In genomic region chr19:5097521-5098362, GRCm38 (mm10) we compare ENCODE assay signal across 8 mouse cellular contexts. TPM values are rescaled to one million over a fixed set of nuclear protein-coding genes. Genes with fewer than 3 reads are reported as not detected.
DNase-seq lines count a peak whose midpoint lies in the region; ATAC-seq and TF ChIP-seq lines count a peak whose summit lies in the region.

No protein-coding gene starts in this region.

- no peak for TF ChIP-seq POLR2A in liver, adult 2 months (IDR thresholded peaks at IDR 0.05; ENCODE audit: extremely low read depth, insufficient read depth, low read length)
- no peak for TF ChIP-seq POLR2A in olfactory bulb, adult 2 months (IDR thresholded peaks at IDR 0.05; ENCODE audit: insufficient read depth, low read depth, low read length)
- no peak for TF ChIP-seq POLR2A in kidney, adult 2 months (IDR thresholded peaks at IDR 0.05; ENCODE audit: low read depth, low read length)

- peaks cover 12% of the 10 kb centered on the region for H3K36me3 ChIP-seq in liver, adult 2 months (ENCODE audit: control insufficient read depth, insufficient read depth, low read length)
- peaks cover 43% of the 10 kb centered on the region for H3K36me3 ChIP-seq in embryonic facial prominence, embryonic 14.5 days (ENCODE audit: control insufficient read depth, insufficient read depth, low read length)
- H3K36me3 ChIP-seq in limb, embryonic 10.5 days: peaks cover 50% of the 10 kb centered on the region
- no peaks in the 10 kb centered on the region for H3K36me3 ChIP-seq in kidney, adult 2 months (ENCODE audit: control insufficient read depth, insufficient read depth, low read length)

- DNase-seq in liver, adult 2 months (ENCODE audit: extremely low read depth, low read depth, low spot score): no peak
- DNase-seq in liver: no peak
- no peak for DNase-seq in embryonic facial prominence, embryonic 14.5 days (ENCODE audit: low spot score)
- DNase-seq in limb, embryonic 10.5 days (ENCODE audit: low spot score): peak; percentile 44
- no peak for DNase-seq in left cerebral cortex, adult 11 months (ENCODE audit: low spot score)
- DNase-seq in layer of hippocampus, postnatal 14 days (ENCODE audit: low spot score in 2 of 2): no peak
- no peak for DNase-seq in kidney, adult 2 months

- ATAC-seq in embryonic facial prominence, embryonic 14.5 days (ENCODE audit: low read depth): peak; percentile 9; the same call in 1 of the 2 replicates

- H3K79me2 ChIP-seq in liver, adult 2 months (ENCODE audit: control insufficient read depth, insufficient read depth, low read length): no peaks in the 10 kb centered on the region

- H3K27ac ChIP-seq in liver, adult 2 months (replicated peaks; ENCODE audit: insufficient read depth, low read depth, low read length): no peak overlapping the region
- peak overlapping the region; percentile 65; the same call in 1 of the 2 replicates for H3K27ac ChIP-seq in embryonic facial prominence, embryonic 14.5 days (replicated peaks; ENCODE audit: low read depth, low read length)
- peak overlapping the region; percentile 92 for H3K27ac ChIP-seq in limb, embryonic 10.5 days
- peak overlapping the region; percentile 71 for H3K27ac ChIP-seq in olfactory bulb, adult 2 months (ENCODE audit: insufficient read depth, low read depth, low read length)
- no peak overlapping the region for H3K27ac ChIP-seq in kidney, adult 2 months (ENCODE audit: insufficient read depth, low read depth, low read length)

- H3K9me3 ChIP-seq in embryonic facial prominence, embryonic 14.5 days (ENCODE audit: control insufficient read depth, low read length): no peaks in the 10 kb centered on the region
- no peaks in the 10 kb centered on the region for H3K9me3 ChIP-seq in limb, embryonic 10.5 days (replicated peaks)

- H3K4me3 ChIP-seq in liver, adult 2 months (ENCODE audit: insufficient read depth, low read depth, low read length): no peak overlapping the region; the same call in 1 of the 2 replicates
- peak overlapping the region; percentile 73 for H3K4me3 ChIP-seq in embryonic facial prominence, embryonic 14.5 days (ENCODE audit: low read depth, low read length)
- H3K4me3 ChIP-seq in limb, embryonic 10.5 days: peak overlapping the region; percentile 76
- H3K4me3 ChIP-seq in olfactory bulb, adult 2 months (ENCODE audit: insufficient read depth, low read depth, low read length): peak overlapping the region; percentile 94
- H3K4me3 ChIP-seq in kidney, adult 2 months (ENCODE audit: insufficient read depth, low read depth, low read length): no peak overlapping the region

- peak overlapping the region; percentile 37; the same call in 1 of the 2 replicates for H3K9ac ChIP-seq in liver, adult 2 months (ENCODE audit: low read depth, low read length)
- peak overlapping the region; percentile 89 for H3K9ac ChIP-seq in embryonic facial prominence, embryonic 14.5 days (ENCODE audit: low read depth, low read length)

- no peaks in the 10 kb centered on the region for H3K27me3 ChIP-seq in liver, adult 2 months (ENCODE audit: control insufficient read depth, insufficient read depth, low read length)
- H3K27me3 ChIP-seq in embryonic facial prominence, embryonic 14.5 days (replicated peaks; ENCODE audit: control insufficient read depth, insufficient read depth, low read length): no peaks in the 10 kb centered on the region
- H3K27me3 ChIP-seq in limb, embryonic 10.5 days (ENCODE audit: low read depth, poor library complexity, severe bottlenecking): peaks cover 8% of the 10 kb centered on the region; the same call in 1 of the 2 replicates
- no peaks in the 10 kb centered on the region for H3K27me3 ChIP-seq in kidney, adult 2 months (replicated peaks; ENCODE audit: control insufficient read depth, insufficient read depth, low read length)

- WGBS in liver, adult 2 months: 12% methylated on average over 26 of the region's 31 CpGs
- WGBS in embryonic facial prominence, embryonic 14.5 days: 4% methylated on average over 15 of the region's 31 CpGs
- 4% methylated on average over 31 of the region's 31 CpGs for whole genome bisulfite sequencing in limb, embryonic 10.5 days
- WGBS in olfactory bulb, adult 2 months: 3% methylated on average over 31 of the region's 31 CpGs
- 7% methylated on average over 31 of the region's 31 CpGs for WGBS in kidney, adult 2 months

- TF ChIP-seq CTCF in liver, adult 2 months (IDR thresholded peaks at IDR 0.05; ENCODE audit: low read depth, low read length): no peak
- TF ChIP-seq CTCF in olfactory bulb, adult 2 months (IDR thresholded peaks at IDR 0.05; ENCODE audit: insufficient read depth, low read depth, low read length): no peak
- TF ChIP-seq CTCF in kidney, adult 2 months (conservative IDR thresholded peaks at IDR 0.05; ENCODE audit: insufficient read depth, insufficient read length, low read depth, low read length): no peak

- H3K4me1 ChIP-seq in liver, adult 2 months (ENCODE audit: control insufficient read depth, insufficient read depth, low read length): peaks cover 1% of the 10 kb centered on the region; the same call in 1 of the 2 replicates
- peaks cover 28% of the 10 kb centered on the region for H3K4me1 ChIP-seq in embryonic facial prominence, embryonic 14.5 days (ENCODE audit: control insufficient read depth, insufficient read depth, low read length)
- H3K4me1 ChIP-seq in limb, embryonic 10.5 days: peaks cover 68% of the 10 kb centered on the region
- peaks cover 53% of the 10 kb centered on the region for H3K4me1 ChIP-seq in olfactory bulb, adult 2 months (ENCODE audit: control insufficient read depth, insufficient read depth, low read length)
- no peaks in the 10 kb centered on the region for H3K4me1 ChIP-seq in kidney, adult 2 months (ENCODE audit: control insufficient read depth, insufficient read depth, low read length)

- peak overlapping the region; percentile 97 for H3K4me2 ChIP-seq in embryonic facial prominence, embryonic 14.5 days (ENCODE audit: low read depth, low read length)

RNA-seq across cellular contexts. Expression of gene Cnih2, which starts 0.6 kb away (rescaled TPM):
- not detected in 2 replicates for total RNA-seq in liver, adult 2 months (2014; rRNA removed)
- polyA plus RNA-seq in liver, adult 2 months (2012; rRNA removed): 0.12 and 0.19 TPM in 2 replicates
- polyA plus RNA-seq in embryonic facial prominence, embryonic 14.5 days (2014; fragmentation: Nextera tagmentation; extraction: Ambion mirVana): 36.0 and 45.8 TPM in 2 replicates
- polyA plus RNA-seq in limb, embryonic 10.5 days (2016; fragmentation: Nextera tagmentation; extraction: Ambion mirVana): 20.2 and 28.1 TPM in 2 replicates
- polyA plus RNA-seq in olfactory bulb, adult 2 months (2012; ENCODE audit: insufficient read depth, insufficient read length, low replicate concordance, missing spikeins): not detected in 2 replicates
- 100 to 1,000 TPM; 783 to 856 TPM for total RNA-seq in layer of hippocampus, postnatal 14 days (2021)
- polyA plus RNA-seq in kidney, adult 2 months (2012; rRNA removed): 0.36 and 0.37 TPM in 2 replicates

RNA-seq across cellular contexts. Expression of gene Rab1b, which starts 9.1 kb away (rescaled TPM):
- total RNA-seq in liver, adult 2 months (2014; rRNA removed): 82.1 and 98.7 TPM in 2 replicates
- polyA plus RNA-seq in liver, adult 2 months (2012; rRNA removed): 165 and 169 TPM in 2 replicates
- polyA plus RNA-seq in embryonic facial prominence, embryonic 14.5 days (2014; fragmentation: Nextera tagmentation; extraction: Ambion mirVana): 225 and 254 TPM in 2 replicates
- polyA plus RNA-seq in limb, embryonic 10.5 days (2016; fragmentation: Nextera tagmentation; extraction: Ambion mirVana): 276 and 296 TPM in 2 replicates
- not detected in 2 replicates for polyA plus RNA-seq in olfactory bulb, adult 2 months (2012; ENCODE audit: insufficient read depth, insufficient read length, low replicate concordance, missing spikeins)
- 100 to 1,000 TPM; 177 to 181 TPM for total RNA-seq in layer of hippocampus, postnatal 14 days (2021)
- 246 and 280 TPM in 2 replicates for polyA plus RNA-seq in kidney, adult 2 months (2012; rRNA removed)

RNA-seq across cellular contexts. Expression of gene Yif1a, which starts 9.4 kb away (rescaled TPM):
- 79.3 and 85.7 TPM in 2 replicates for total RNA-seq in liver, adult 2 months (2014; rRNA removed)
- polyA plus RNA-seq in liver, adult 2 months (2012; rRNA removed): 188 and 215 TPM in 2 replicates
- 137 and 140 TPM in 2 replicates for polyA plus RNA-seq in embryonic facial prominence, embryonic 14.5 days (2014; fragmentation: Nextera tagmentation; extraction: Ambion mirVana)
- 65.4 and 78.0 TPM in 2 replicates for polyA plus RNA-seq in limb, embryonic 10.5 days (2016; fragmentation: Nextera tagmentation; extraction: Ambion mirVana)
- not detected in 2 replicates for polyA plus RNA-seq in olfactory bulb, adult 2 months (2012; ENCODE audit: insufficient read depth, insufficient read length, low replicate concordance, missing spikeins)
- 10 to 100 TPM; 25.8 to 28.0 TPM for total RNA-seq in layer of hippocampus, postnatal 14 days (2021)
- polyA plus RNA-seq in kidney, adult 2 months (2012; rRNA removed): 258 and 297 TPM in 2 replicates

RNA-seq across cellular contexts. Expression of gene Tmem151a, which starts 12.4 kb away (rescaled TPM):
- total RNA-seq in liver, adult 2 months (2014; rRNA removed): under 0.01 TPM in 2 replicates
- 0.24 and 0.26 TPM in 2 replicates for polyA plus RNA-seq in liver, adult 2 months (2012; rRNA removed)
- 2.6 and 3.0 TPM in 2 replicates for polyA plus RNA-seq in embryonic facial prominence, embryonic 14.5 days (2014; fragmentation: Nextera tagmentation; extraction: Ambion mirVana)
- 2.4 and 2.5 TPM in 2 replicates for polyA plus RNA-seq in limb, embryonic 10.5 days (2016; fragmentation: Nextera tagmentation; extraction: Ambion mirVana)
- not detected in 2 replicates for polyA plus RNA-seq in olfactory bulb, adult 2 months (2012; ENCODE audit: insufficient read depth, insufficient read length, low replicate concordance, missing spikeins)
- total RNA-seq in layer of hippocampus, postnatal 14 days (2021): 100 to 1,000 TPM; 133 to 135 TPM
- polyA plus RNA-seq in kidney, adult 2 months (2012; rRNA removed): 4.9 and 5.6 TPM in 2 replicates

RNA-seq across cellular contexts. Expression of gene Klc2, which starts 20.6 kb away (rescaled TPM):
- total RNA-seq in liver, adult 2 months (2014; rRNA removed): 2.4 and 4.6 TPM in 2 replicates
- 8.7 and 12.3 TPM in 2 replicates for polyA plus RNA-seq in liver, adult 2 months (2012; rRNA removed)
- polyA plus RNA-seq in embryonic facial prominence, embryonic 14.5 days (2014; fragmentation: Nextera tagmentation; extraction: Ambion mirVana): 13.1 and 15.3 TPM in 2 replicates
- polyA plus RNA-seq in limb, embryonic 10.5 days (2016; fragmentation: Nextera tagmentation; extraction: Ambion mirVana): 28.2 and 30.6 TPM in 2 replicates
- polyA plus RNA-seq in olfactory bulb, adult 2 months (2012; ENCODE audit: insufficient read depth, insufficient read length, low replicate concordance, missing spikeins): not detected in 2 replicates
- 100 to 1,000 TPM; 193 to 211 TPM for total RNA-seq in layer of hippocampus, postnatal 14 days (2021)
- polyA plus RNA-seq in kidney, adult 2 months (2012; rRNA removed): 38.8 and 46.0 TPM in 2 replicates

Comparison
In these comparisons a context has a peak if more than half of its experiments do, and no peak if none do; other contexts are left out.
1. H3K27ac ChIP-seq: peak in embryonic facial prominence, embryonic 14.5 days (single experiment), limb, embryonic 10.5 days (single experiment) and olfactory bulb, adult 2 months (single experiment); none in liver, adult 2 months (single experiment) and kidney, adult 2 months (single experiment).
2. H3K4me3 ChIP-seq: peak in embryonic facial prominence, embryonic 14.5 days (single experiment), limb, embryonic 10.5 days (single experiment) and olfactory bulb, adult 2 months (single experiment); none in liver, adult 2 months (single experiment) and kidney, adult 2 months (single experiment).
3. RNA of gene Rab1b, which starts 9.1 kb away (polyA plus RNA-seq): 276 to 296 TPM in limb, embryonic 10.5 days, 246 to 280 TPM in kidney, adult 2 months, 225 to 254 TPM in embryonic facial prominence, embryonic 14.5 days and 165 to 169 TPM in liver, adult 2 months; not detected in olfactory bulb, adult 2 months; every median in the first group is over 100 times any median in the second.
4. RNA of gene Yif1a, which starts 9.4 kb away (polyA plus RNA-seq): 258 to 297 TPM in kidney, adult 2 months, 188 to 215 TPM in liver, adult 2 months, 137 to 140 TPM in embryonic facial prominence, embryonic 14.5 days and 65.4 to 78.0 TPM in limb, embryonic 10.5 days; not detected in olfactory bulb, adult 2 months; every median in the first group is over 10 times any median in the second.